Mouse (Mus musculus): ENCODE results near the gene Tmed4. TPM values are rescaled to one million over a fixed set of nuclear protein-coding genes. Genes with fewer than 3 reads are reported as not detected.
A peak's percentile ranks its signal among the peaks of the same experiment; 100 is the strongest.
"Not testable (repeated sequence)": the region's sequence is repeated elsewhere in the genome, so short reads cannot be mapped to it uniquely, and the experiment has no call there.

The Tmed4 gene
- polyA plus RNA-seq, 1 experiment from 2014 or later: 87.9 TPM

DNA sequence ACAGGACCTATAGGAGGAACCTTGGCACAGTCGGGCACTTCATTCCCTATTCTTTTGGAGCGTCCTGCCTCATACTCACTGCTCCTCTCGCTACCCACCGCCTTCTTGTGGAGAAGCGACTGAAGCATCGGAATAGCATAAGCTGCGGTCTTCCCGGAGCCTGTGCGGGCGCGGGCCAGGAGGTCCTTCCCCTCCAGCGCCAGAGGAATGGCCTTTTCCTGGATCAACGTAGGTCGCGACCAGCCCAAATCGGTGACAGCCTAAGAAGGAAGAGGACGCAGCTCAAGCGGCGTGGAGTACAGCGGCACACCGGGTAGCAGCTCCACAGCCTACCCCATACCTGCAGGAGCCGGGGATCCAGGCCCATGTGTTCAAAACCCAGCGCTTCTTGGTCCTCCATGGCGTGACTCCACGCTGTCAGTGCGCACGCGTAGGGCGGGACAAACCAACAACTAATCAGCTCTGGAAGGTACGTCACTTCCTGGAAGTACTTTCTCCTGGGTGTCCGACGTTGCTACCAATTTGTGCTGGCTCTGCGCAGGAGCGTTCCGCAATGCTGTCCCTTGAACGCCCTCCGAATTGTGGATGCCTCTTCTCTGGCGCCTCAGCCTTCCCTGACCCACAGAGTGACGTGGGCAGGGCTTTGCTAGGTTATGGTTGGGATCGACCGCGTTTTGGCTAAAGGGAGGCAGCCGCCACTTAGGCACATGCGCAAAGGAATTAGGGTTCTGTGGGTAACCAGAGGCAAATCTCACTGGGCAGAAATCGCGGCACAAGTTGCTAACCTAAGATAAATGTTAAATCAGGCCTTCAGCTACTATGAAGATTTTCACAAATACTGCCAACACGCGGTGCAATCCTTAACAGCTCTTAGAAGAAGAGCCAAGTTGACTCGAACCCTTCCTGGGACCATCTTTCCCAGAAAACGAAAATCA is 7.1 kb downstream of the Tmed4 start, which contains the start of gene Ddx56:
TSS of gene Ddx56 (minus strand) at position 453 of the 935 bp plus-strand sequence.
- Histone ChIP-seq H3K36me3 (peaks cover 61% of the 10 kb centered on the region), H3K4me1 (replicated peaks) (peaks cover 9% of the 10 kb centered on the region), H3K9ac (peak within 1 kb of the TSS; percentile 84), H3K9me3 (replicated peaks) (no peaks in the 10 kb centered on the region), H3K4me2 (peak within 1 kb of the TSS; percentile 94), H3K27ac (ENCODE audit: poor library complexity, severe bottlenecking) (peak within 1 kb of the TSS; percentile 93), H3K4me3 (peak within 1 kb of the TSS; percentile 87), H3K27me3 (replicated peaks) (no peaks in the 10 kb centered on the region)
- peak; percentile 95 for ATAC-seq (ENCODE audit: insufficient number of reproducible peaks, low FRiP score)
- 2% methylated on average over 50 of the region's 50 CpGs for WGBS

DNA sequence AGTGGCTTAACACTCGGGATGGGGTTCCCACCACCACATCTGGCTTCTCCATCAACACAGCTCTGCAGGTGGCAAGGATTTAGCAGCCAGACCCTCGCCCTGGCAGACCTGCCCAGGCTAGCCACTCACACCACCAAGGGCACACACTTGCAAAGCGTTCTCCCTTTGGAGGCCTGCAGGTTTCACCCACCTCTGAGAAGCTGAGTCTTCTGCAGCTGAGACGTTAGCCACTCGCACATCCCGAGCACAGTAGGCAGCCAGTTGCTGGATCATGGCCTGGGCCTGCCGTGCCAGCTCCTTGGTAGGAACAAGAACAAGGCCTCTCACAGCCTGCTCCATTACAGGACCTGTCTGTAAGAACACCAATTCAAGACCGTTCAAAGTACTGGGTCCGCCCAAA is 8.0 kb downstream of the Tmed4 start:
- ATAC-seq (ENCODE audit: insufficient number of reproducible peaks, low FRiP score): no peak
- peak overlapping the region; percentile 84 for H3K9ac ChIP-seq
- H3K4me3 ChIP-seq: peak overlapping the region; percentile 87
- no peak overlapping the region for H3K27ac ChIP-seq (ENCODE audit: poor library complexity, severe bottlenecking)
- 67% methylated on average over 9 of the region's 9 CpGs for WGBS
- no peaks in the 10 kb centered on the region for H3K27me3 ChIP-seq (replicated peaks)
- peaks cover 9% of the 10 kb centered on the region for H3K4me1 ChIP-seq (replicated peaks)
- no peaks in the 10 kb centered on the region for H3K9me3 ChIP-seq (replicated peaks)
- H3K36me3 ChIP-seq: peaks cover 61% of the 10 kb centered on the region
- H3K4me2 ChIP-seq: peak overlapping the region; percentile 94

GRCm38 (mm10) chr11:6261434-6262082 is 13.1 kb downstream of the Tmed4 start:
- Histone ChIP-seq H3K27ac (ENCODE audit: poor library complexity, severe bottlenecking) (no peak overlapping the region), H3K36me3 (peaks cover 92% of the 10 kb centered on the region), H3K9me3 (replicated peaks) (no peaks in the 10 kb centered on the region), H3K4me1 (replicated peaks) (peaks cover 3% of the 10 kb centered on the region), H3K4me2 (no peak overlapping the region), H3K4me3 (no peak overlapping the region), H3K27me3 (replicated peaks) (no peaks in the 10 kb centered on the region), H3K9ac (no peak overlapping the region)
- 74% methylated on average over 10 of the region's 10 CpGs for WGBS
- ATAC-seq (ENCODE audit: insufficient number of reproducible peaks, low FRiP score): 0 out of 2 replicates have a peak, but pooled peaks have one; percentile 52

- Histone ChIP-seq H3K9me3 (replicated peaks) (no peaks in the 10 kb centered on the region), H3K4me2 (no peak overlapping the region), H3K4me1 (replicated peaks) (no peaks in the 10 kb centered on the region), H3K4me3 (no peak overlapping the region), H3K27me3 (replicated peaks) (no peaks in the 10 kb centered on the region), H3K36me3 (peaks cover 72% of the 10 kb centered on the region), H3K9ac (no peak overlapping the region), H3K27ac (ENCODE audit: poor library complexity, severe bottlenecking) (no peak overlapping the region)
- no peak for ATAC-seq (ENCODE audit: insufficient number of reproducible peaks, low FRiP score)
- WGBS: 96% methylated on average over 7 of the region's 7 CpGs
Observed at GRCm38 (mm10) chr11:6259413-6259812, 15.3 kb downstream of the Tmed4 start.

- 66% methylated on average over 6 of the region's 6 CpGs for WGBS
- H3K9ac ChIP-seq: no peak overlapping the region
- no peaks in the 10 kb centered on the region for H3K4me1 ChIP-seq (replicated peaks)
- no peak overlapping the region for H3K4me3 ChIP-seq
- H3K27ac ChIP-seq (ENCODE audit: poor library complexity, severe bottlenecking): no peak overlapping the region
- H3K9me3 ChIP-seq (replicated peaks): no peaks in the 10 kb centered on the region
- peak; percentile 25; the same call in 1 of the 2 replicates for ATAC-seq (ENCODE audit: insufficient number of reproducible peaks, low FRiP score)
- no peak overlapping the region for H3K4me2 ChIP-seq
- peaks cover 44% of the 10 kb centered on the region for H3K36me3 ChIP-seq
- H3K27me3 ChIP-seq (replicated peaks): no peaks in the 10 kb centered on the region
Observed at GRCm38 (mm10) chr11:6256490-6257072, 18.1 kb downstream of the Tmed4 start.

- WGBS: 83% methylated on average over 2 of the region's 2 CpGs
- not testable (repeated sequence) for H3K9me3 ChIP-seq (replicated peaks); H3K27me3 ChIP-seq (replicated peaks); H3K27ac ChIP-seq (ENCODE audit: poor library complexity, severe bottlenecking); ATAC-seq (ENCODE audit: insufficient number of reproducible peaks, low FRiP score); H3K9ac ChIP-seq; H3K4me3 ChIP-seq; H3K4me1 ChIP-seq (replicated peaks); H3K4me2 ChIP-seq
- H3K36me3 ChIP-seq: peaks cover 24% of the 10 kb centered on the region
Observed at GRCm38 (mm10) chr11:6254602-6255001, 20.1 kb downstream of the Tmed4 start.

DNA sequence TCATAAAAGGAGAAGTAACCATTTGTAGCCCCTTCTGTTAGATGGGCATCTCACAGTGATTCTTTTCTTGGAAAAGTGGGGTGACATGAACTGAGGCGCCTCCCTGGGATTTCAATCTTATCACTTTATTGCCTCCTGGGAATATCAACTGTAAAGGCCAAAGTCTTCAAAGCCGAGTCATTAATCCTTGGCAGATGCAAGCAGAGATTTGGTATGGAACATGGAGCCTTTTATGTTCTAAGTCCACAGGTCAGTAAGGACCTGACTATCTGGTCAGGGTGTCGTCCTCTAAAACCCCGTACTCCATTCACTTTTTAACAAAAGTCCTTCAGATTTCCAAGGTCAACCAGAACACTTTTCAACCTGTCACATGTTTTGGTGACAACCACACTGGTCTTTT is 21.8 kb downstream of the Tmed4 start:
- Histone ChIP-seq H3K27me3 (replicated peaks) (no peaks in the 10 kb centered on the region), H3K36me3 (peaks cover 6% of the 10 kb centered on the region; the same call in 1 of the 2 replicates), H3K9ac (no peak overlapping the region), H3K4me1 (replicated peaks) (no peaks in the 10 kb centered on the region), H3K4me3 (no peak overlapping the region), H3K9me3 (replicated peaks) (no peaks in the 10 kb centered on the region), H3K4me2 (no peak overlapping the region), H3K27ac (ENCODE audit: poor library complexity, severe bottlenecking) (no peak overlapping the region)
- 82% methylated on average over 4 of the region's 4 CpGs for WGBS
- no peak for ATAC-seq (ENCODE audit: insufficient number of reproducible peaks, low FRiP score)

GRCm38 (mm10) chr11:6252248-6252647 is 22.4 kb downstream of the Tmed4 start:
- Histone ChIP-seq H3K9me3 (replicated peaks) (no peaks in the 10 kb centered on the region), H3K9ac (no peak overlapping the region), H3K27me3 (replicated peaks) (no peaks in the 10 kb centered on the region), H3K4me2 (no peak overlapping the region), H3K27ac (ENCODE audit: poor library complexity, severe bottlenecking) (no peak overlapping the region), H3K36me3 (0 out of 2 replicates have a peak, but pooled peaks cover under 1% of the 10 kb centered on the region), H3K4me3 (no peak overlapping the region), H3K4me1 (replicated peaks) (no peaks in the 10 kb centered on the region)
- ATAC-seq (ENCODE audit: insufficient number of reproducible peaks, low FRiP score): no peak
- WGBS: 81% methylated on average over 5 of the region's 5 CpGs

GRCm38 (mm10) chr11:6244707-6245106 is 30.0 kb downstream of the Tmed4 start:
- no peaks in the 10 kb centered on the region for H3K9me3 ChIP-seq (replicated peaks)
- ATAC-seq (ENCODE audit: insufficient number of reproducible peaks, low FRiP score): no peak
- no peaks in the 10 kb centered on the region for H3K27me3 ChIP-seq (replicated peaks)
- no peaks in the 10 kb centered on the region for H3K4me1 ChIP-seq (replicated peaks)
- no peaks in the 10 kb centered on the region for H3K36me3 ChIP-seq
- no peak overlapping the region for H3K27ac ChIP-seq (ENCODE audit: poor library complexity, severe bottlenecking)
- H3K9ac ChIP-seq: no peak overlapping the region
- H3K4me2 ChIP-seq: no peak overlapping the region
- 37% methylated on average over 19 of the region's 19 CpGs for WGBS
- no peak overlapping the region for H3K4me3 ChIP-seq

- no peak overlapping the region for H3K4me3 ChIP-seq
- WGBS: 84% methylated on average over 4 of the region's 4 CpGs
- no peaks in the 10 kb centered on the region for H3K36me3 ChIP-seq
- H3K27me3 ChIP-seq (replicated peaks): 0 out of 2 replicates have a peak, but pooled peaks cover 6% of the 10 kb centered on the region
- ATAC-seq (ENCODE audit: insufficient number of reproducible peaks, low FRiP score): no peak
- H3K4me1 ChIP-seq (replicated peaks): no peaks in the 10 kb centered on the region
- peaks cover 29% of the 10 kb centered on the region for H3K9me3 ChIP-seq (replicated peaks)
- H3K4me2 ChIP-seq: no peak overlapping the region
- H3K9ac ChIP-seq: no peak overlapping the region
- H3K27ac ChIP-seq (ENCODE audit: poor library complexity, severe bottlenecking): no peak overlapping the region
Observed at GRCm38 (mm10) chr11:6233025-6233424, 41.6 kb downstream of the Tmed4 start.

DNA sequence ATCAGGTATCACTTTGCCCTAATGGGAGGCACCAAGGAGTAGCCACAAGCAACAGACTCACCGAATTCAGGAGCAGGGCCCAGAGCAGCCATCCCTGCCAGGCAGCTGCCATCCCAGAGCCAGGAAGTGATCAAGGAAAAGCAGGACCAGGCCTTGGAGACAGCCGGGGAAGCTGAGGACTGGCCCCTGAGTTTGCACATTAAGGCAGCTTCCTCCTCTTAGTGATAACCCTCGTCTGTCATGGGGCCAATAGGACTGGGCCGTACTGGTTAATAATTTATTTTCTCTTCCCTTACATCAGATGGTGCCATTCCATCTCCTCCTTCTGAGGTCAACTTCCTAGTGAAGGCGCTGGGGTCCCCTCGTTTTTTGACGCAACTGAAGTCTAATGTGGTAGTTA is 44.7 kb downstream of the Tmed4 start, which contains the start of gene Npc1l1:
TSS of gene Npc1l1 (minus strand) at position 132 of the 400 bp plus-strand sequence.
- no peak within 1 kb of the TSS for H3K4me3 ChIP-seq
- no peaks in the 10 kb centered on the region for H3K36me3 ChIP-seq
- peaks cover 14% of the 10 kb centered on the region for H3K9me3 ChIP-seq (replicated peaks)
- H3K27me3 ChIP-seq (replicated peaks): peaks cover 6% of the 10 kb centered on the region; the same call in 1 of the 2 replicates
- 67% methylated on average over 7 of the region's 7 CpGs for WGBS
- ATAC-seq (ENCODE audit: insufficient number of reproducible peaks, low FRiP score): no peak
- no peak within 1 kb of the TSS for H3K27ac ChIP-seq (ENCODE audit: poor library complexity, severe bottlenecking)
- H3K9ac ChIP-seq: no peak within 1 kb of the TSS
- no peak within 1 kb of the TSS for H3K4me2 ChIP-seq
- H3K4me1 ChIP-seq (replicated peaks): no peaks in the 10 kb centered on the region

Measured in heart, embryonic 12.5 days (tissue).